Mouse (Mus musculus): ENCODE measurements around the gene Sft2d2. TPM values are rescaled to one million over a fixed set of nuclear protein-coding genes. Genes with fewer than 3 reads are reported as not detected.

Gene Sft2d2
- polyA plus RNA-seq, 1 experiment, result 106 TPM

DNA sequence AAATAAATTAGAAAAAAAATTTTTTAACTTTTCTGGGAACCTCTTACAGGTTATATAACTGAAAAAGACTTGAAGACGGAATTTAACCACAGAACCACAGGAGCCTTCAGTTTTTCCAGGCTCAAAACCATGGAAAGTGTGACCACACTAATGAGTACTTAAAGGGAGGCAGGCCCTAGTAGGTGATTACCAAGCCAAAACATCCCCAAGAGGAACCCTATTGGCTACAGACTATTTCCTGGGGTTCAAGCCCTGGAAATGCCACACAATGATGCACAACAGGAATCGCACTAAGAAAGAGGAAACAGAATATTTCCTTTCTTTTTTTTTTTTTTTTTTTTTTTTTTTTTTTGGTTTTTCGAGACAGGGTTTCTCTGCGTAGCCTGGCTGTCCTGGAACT is 2.1 kb downstream of the Sft2d2 start:
- Histone ChIP-seq H3K4me1 (ENCODE audit: control insufficient read depth, insufficient read depth, low read length) (peaks cover 59% of the 10 kb centered on the region), H3K27ac (ENCODE audit: insufficient read depth, low read depth, low read length) (peak overlapping the region; percentile 91), H3K4me3 (ENCODE audit: insufficient read depth, low read length) (peak overlapping the region; percentile 88)
- TF ChIP-seq CTCF (IDR thresholded peaks at IDR 0.05; ENCODE audit: low read depth, low read length), result no peak
- TF ChIP-seq POLR2A (IDR thresholded peaks at IDR 0.05; ENCODE audit: borderline replicate concordance, low read depth, low read length), result no peak

DNA sequence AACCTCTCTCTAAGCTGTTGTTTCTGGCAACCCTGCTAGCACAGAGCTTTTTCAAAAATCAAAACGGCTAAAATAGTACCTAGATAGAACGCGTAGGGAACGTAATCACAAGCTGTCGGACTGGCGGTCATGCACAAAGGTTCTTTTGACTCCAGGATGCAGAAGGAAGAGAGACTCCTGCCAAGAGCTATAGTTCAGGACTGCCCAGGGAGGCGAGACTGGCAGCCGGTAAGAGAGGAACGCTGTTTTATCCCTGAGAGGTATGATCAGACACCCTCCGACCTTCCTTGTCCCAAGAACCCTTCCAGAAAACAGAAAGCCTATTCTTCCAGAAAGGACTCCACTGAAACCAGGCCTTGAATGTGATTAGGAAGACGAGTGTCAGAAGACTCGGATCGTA is 2.6 kb downstream of the Sft2d2 start:
- H3K27ac ChIP-seq (ENCODE audit: insufficient read depth, low read depth, low read length), result no peak overlapping the region
- H3K4me3 ChIP-seq (ENCODE audit: insufficient read depth, low read length), result no peak overlapping the region
- TF ChIP-seq CTCF (IDR thresholded peaks at IDR 0.05; ENCODE audit: low read depth, low read length), result no peak
- no peak for TF ChIP-seq POLR2A (IDR thresholded peaks at IDR 0.05; ENCODE audit: borderline replicate concordance, low read depth, low read length)
- H3K4me1 ChIP-seq (ENCODE audit: control insufficient read depth, insufficient read depth, low read length), result peaks cover 63% of the 10 kb centered on the region

DNA sequence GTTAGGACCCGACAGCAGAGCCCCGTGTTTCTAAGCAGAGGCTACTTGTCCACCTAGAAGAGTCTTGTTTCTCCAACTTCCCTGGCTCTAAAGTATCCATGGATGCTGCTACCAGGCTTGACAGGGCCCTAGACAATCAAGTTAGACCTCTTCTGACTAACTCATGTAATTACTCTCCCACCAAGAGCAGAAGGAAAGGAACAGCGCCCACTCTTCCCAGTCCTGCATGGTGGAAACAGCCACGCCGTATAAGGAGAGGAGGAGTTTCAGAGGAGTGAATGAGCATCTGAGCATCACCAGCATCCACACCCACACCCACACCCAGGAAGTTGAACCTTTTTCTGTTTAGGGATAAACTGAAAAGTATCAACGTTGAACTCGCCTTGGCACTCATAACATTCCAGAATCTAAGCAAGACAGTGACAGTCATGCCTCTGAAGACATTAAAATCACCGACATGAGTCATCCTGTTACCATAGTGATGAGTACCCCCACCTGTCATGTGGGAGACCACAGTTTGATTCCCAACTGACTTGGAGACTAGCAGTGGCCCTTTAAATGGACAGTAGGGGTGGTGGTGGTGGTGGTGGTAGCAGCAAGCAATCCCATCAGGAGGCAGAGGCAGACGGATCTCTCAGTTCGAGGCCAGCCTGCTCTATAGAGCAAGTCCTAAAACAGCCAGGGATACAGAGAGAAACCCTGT is 3.5 kb downstream of the Sft2d2 start:
- no peak overlapping the region for H3K27ac ChIP-seq (ENCODE audit: insufficient read depth, low read depth, low read length)
- H3K4me1 ChIP-seq (ENCODE audit: control insufficient read depth, insufficient read depth, low read length), result peaks cover 72% of the 10 kb centered on the region
- TF ChIP-seq POLR2A (IDR thresholded peaks at IDR 0.05; ENCODE audit: borderline replicate concordance, low read depth, low read length), result no peak
- no peak for TF ChIP-seq CTCF (IDR thresholded peaks at IDR 0.05; ENCODE audit: low read depth, low read length)
- no peak overlapping the region for H3K4me3 ChIP-seq (ENCODE audit: insufficient read depth, low read length)

DNA sequence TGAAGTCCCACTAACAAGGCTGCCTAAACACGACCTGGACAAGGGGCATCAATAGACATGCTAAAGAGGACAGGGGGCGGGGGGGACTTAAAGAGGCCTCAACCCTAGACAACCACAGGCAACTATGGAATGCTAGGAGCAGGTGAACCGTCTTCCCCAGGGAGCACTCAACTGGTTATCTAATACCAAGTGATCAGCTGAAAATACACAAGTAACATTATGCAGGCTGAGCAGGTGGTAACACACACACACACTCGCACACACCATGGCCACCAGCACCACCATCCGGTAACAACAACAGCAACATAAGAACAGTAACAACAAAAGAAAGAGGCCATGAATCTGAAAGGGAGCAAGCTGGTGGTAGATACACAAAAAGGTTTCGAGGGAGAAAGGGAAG is 4.2 kb downstream of the Sft2d2 start:
- no peak overlapping the region for H3K4me3 ChIP-seq (ENCODE audit: insufficient read depth, low read length)
- no peak for TF ChIP-seq POLR2A (IDR thresholded peaks at IDR 0.05; ENCODE audit: borderline replicate concordance, low read depth, low read length)
- no peak for TF ChIP-seq CTCF (IDR thresholded peaks at IDR 0.05; ENCODE audit: low read depth, low read length)
- no peak overlapping the region for H3K27ac ChIP-seq (ENCODE audit: insufficient read depth, low read depth, low read length)
- H3K4me1 ChIP-seq (ENCODE audit: control insufficient read depth, insufficient read depth, low read length), result peaks cover 71% of the 10 kb centered on the region

DNA sequence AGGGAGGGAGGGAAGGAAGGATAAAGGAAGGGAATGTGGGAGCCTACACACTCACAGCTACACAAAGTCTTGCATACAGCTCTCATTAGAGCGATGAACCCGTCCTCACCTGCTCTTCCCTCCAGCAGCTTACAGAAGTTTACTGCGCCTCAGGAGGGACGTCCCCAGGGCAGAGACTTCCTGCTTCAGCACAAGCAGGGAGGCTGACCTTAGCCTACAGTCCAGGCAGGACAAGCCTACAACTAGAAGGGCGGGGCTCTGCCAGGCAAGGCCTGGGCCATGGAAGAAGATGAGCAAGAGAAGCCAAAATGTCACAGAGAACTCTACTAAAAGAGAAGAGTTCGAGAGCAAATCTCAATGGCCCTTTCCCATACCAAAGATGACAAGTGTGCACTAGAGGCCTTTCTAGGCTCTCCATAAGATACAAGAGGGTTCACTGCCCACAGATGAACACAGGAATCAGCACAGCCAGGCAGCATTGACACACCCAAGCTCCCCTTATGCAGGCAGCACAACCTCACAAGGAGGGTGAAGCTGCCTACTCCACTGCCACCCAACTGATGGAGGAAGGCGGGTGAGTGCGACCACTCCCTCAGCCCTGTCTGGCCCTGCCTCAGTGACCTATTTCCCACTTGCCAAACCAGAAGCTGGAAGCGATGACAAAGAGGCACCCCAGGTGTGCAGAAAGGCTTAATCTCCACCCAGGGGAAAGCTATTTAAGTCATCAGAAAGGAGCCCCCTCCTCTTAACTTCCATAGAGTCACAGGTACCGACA is 5.2 kb downstream of the Sft2d2 start:
- peak overlapping the region; percentile 6 for H3K4me3 ChIP-seq (ENCODE audit: insufficient read depth, low read length)

DNA sequence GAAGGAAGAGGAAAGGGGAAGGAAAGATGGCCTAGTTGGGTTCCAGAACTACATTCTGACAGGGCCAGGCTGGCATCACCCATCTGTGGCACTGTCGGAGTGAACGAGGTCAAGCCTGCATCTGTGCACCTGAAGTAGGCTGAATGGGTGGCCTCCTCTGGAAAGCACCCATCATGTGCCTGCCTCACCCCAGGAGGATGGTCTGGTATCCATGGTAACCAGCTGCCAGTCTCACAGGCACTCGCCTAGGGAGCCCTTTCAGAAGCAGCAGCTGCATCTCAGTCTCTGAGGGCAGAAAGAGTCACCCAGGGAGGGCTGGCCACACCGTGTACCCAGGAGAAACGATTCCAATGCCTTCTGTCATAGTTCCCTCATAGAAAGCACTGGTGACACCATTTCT is 6.9 kb downstream of the Sft2d2 start:
- peaks cover 67% of the 10 kb centered on the region for H3K4me1 ChIP-seq (ENCODE audit: control insufficient read depth, insufficient read depth, low read length)
- peak overlapping the region; percentile 66 for H3K27ac ChIP-seq (ENCODE audit: insufficient read depth, low read depth, low read length)
- H3K4me3 ChIP-seq (ENCODE audit: insufficient read depth, low read length), result 0 out of 2 replicates have a peak overlapping the region, but pooled peaks have one; percentile 8
- no peak for TF ChIP-seq CTCF (IDR thresholded peaks at IDR 0.05; ENCODE audit: low read depth, low read length)
- TF ChIP-seq POLR2A (IDR thresholded peaks at IDR 0.05; ENCODE audit: borderline replicate concordance, low read depth, low read length), result no peak

More for the DNA sequence above, 5.2 kb downstream of the Sft2d2 start:
- TF ChIP-seq POLR2A (IDR thresholded peaks at IDR 0.05; ENCODE audit: borderline replicate concordance, low read depth, low read length), result no peak
- TF ChIP-seq CTCF (IDR thresholded peaks at IDR 0.05; ENCODE audit: low read depth, low read length), result no peak
- peaks cover 67% of the 10 kb centered on the region for H3K4me1 ChIP-seq (ENCODE audit: control insufficient read depth, insufficient read depth, low read length)
- H3K27ac ChIP-seq (ENCODE audit: insufficient read depth, low read depth, low read length), result peak overlapping the region; percentile 39

DNA sequence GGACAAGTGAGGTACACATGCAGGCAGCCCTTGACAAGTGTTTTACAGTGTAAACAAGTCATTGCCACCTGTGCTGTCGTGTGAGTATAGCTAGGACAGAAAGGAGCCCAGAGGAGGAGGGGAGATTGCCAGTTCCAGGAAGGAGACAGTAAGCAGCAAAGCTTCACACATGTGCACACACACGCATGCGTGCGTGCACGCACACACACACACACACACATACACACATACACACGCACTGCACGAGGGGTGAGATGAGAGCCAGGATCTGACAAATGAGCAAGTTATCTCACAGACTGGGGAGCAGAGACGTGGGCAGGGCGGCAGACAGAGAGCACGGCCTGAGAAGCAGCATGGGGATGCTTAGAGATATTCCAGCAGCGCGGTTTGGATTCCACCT is 7.7 kb downstream of the Sft2d2 start:
- TF ChIP-seq POLR2A (IDR thresholded peaks at IDR 0.05; ENCODE audit: borderline replicate concordance, low read depth, low read length) (no peak), CTCF (IDR thresholded peaks at IDR 0.05; ENCODE audit: low read depth, low read length) (no peak)
- Histone ChIP-seq H3K4me3 (ENCODE audit: insufficient read depth, low read length) (no peak overlapping the region), H3K27ac (ENCODE audit: insufficient read depth, low read depth, low read length) (peak overlapping the region; percentile 68; the same call in 1 of the 2 replicates), H3K4me1 (ENCODE audit: control insufficient read depth, insufficient read depth, low read length) (peaks cover 61% of the 10 kb centered on the region)

DNA sequence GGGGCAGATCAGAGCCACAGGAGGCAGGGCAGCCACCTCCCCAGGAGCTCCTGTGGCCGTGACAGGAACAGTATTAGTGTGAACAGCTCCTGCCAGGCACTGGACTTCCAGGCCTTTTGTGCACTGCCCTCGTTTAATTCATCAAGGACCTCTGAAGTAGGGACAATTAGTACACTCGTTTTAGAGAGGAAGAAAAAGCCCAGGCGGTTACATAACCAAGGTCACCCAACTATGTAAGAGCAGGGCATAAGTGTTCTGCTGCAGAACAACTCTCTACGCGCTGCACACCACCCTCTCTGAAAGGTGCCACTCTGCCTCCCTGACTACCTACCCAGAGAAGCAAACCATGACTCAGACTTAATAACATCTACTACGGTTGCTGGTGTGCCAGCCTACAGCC is 9.1 kb downstream of the Sft2d2 start:
- Histone ChIP-seq H3K27ac (ENCODE audit: insufficient read depth, low read depth, low read length) (no peak overlapping the region), H3K4me3 (ENCODE audit: insufficient read depth, low read length) (no peak overlapping the region), H3K4me1 (ENCODE audit: control insufficient read depth, insufficient read depth, low read length) (peaks cover 48% of the 10 kb centered on the region)
- TF ChIP-seq CTCF (IDR thresholded peaks at IDR 0.05; ENCODE audit: low read depth, low read length) (no peak), POLR2A (IDR thresholded peaks at IDR 0.05; ENCODE audit: borderline replicate concordance, low read depth, low read length) (no peak)

DNA sequence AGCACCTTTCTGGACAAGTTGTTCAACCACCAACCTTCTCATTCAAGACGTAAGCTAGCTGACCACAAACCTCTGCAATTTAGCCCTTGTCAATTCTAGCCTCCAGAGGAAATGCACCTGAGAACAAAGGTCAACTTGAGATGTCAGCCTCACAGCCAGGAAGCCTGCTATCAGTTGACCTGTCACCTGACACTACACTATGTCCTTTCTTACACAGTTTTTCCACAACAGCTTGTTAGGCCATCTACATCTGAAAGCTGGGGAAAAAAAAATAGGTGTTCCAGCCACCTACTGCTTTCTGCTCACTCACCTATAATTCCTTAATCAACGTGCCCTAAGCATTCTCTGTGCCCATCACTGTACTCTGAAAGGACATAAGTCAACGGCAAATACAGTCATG is 10.1 kb downstream of the Sft2d2 start:
- H3K4me1 ChIP-seq (ENCODE audit: control insufficient read depth, insufficient read depth, low read length), result peaks cover 38% of the 10 kb centered on the region
- TF ChIP-seq POLR2A (IDR thresholded peaks at IDR 0.05; ENCODE audit: borderline replicate concordance, low read depth, low read length), result no peak
- no peak for TF ChIP-seq CTCF (IDR thresholded peaks at IDR 0.05; ENCODE audit: low read depth, low read length)
- H3K4me3 ChIP-seq (ENCODE audit: insufficient read depth, low read length), result no peak overlapping the region
- H3K27ac ChIP-seq (ENCODE audit: insufficient read depth, low read depth, low read length), result no peak overlapping the region

DNA sequence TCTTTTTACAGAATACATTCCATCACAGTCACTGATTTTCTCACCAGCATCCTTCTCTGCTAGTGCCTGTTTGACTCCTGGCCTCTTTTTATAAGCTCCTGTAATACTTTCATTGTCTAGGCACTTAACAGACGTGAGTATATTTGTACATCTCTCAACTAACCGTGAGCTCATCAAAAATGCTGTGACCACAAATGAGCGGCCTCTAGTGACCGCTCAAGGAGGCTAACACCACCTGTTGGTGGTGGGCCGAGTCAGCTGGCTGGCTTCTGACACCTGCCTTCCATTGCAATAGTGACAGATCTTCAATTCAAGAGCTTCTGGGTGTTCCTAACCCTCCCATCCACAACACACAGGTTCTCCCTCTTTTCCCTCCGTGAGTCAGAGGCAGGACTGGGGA is 10.8 kb downstream of the Sft2d2 start:
- Histone ChIP-seq H3K4me1 (ENCODE audit: control insufficient read depth, insufficient read depth, low read length) (peaks cover 30% of the 10 kb centered on the region), H3K27ac (ENCODE audit: insufficient read depth, low read depth, low read length) (no peak overlapping the region), H3K4me3 (ENCODE audit: insufficient read depth, low read length) (no peak overlapping the region)
- TF ChIP-seq CTCF (IDR thresholded peaks at IDR 0.05; ENCODE audit: low read depth, low read length) (no peak), POLR2A (IDR thresholded peaks at IDR 0.05; ENCODE audit: borderline replicate concordance, low read depth, low read length) (no peak)

All from bone marrow macrophage, adult 2 months (primary cell).